Mouse (Mus musculus) granulocyte monocyte progenitor cell, adult 5-6 weeks (primary cell): ENCODE measurements around the gene Utrn. TPM values are rescaled to one million over a fixed set of nuclear protein-coding genes. Genes with fewer than 3 reads are reported as not detected.

ENCODE experiments used
- ATAC-seq: replicated peaks from 2 replicates; pipeline ENCODE4 v1.8.0; 2016; ENCODE audit warnings: mild to moderate bottlenecking, moderate TSS enrichment, inconsistent platforms; ENCODE audit not compliant: poor library complexity, severe bottlenecking
- total RNA-seq, 2 experiments: library from RNA; stranded (forward) in 1 of 2; stranded (reverse) in 1 of 2; fragments of 200-712, 200-1000 nt in 1 of 2; fragments of >200 nt in 1 of 2; fragmentation: Nextera tagmentation in 1 of 2; gene quantifications; 2 replicates each; pipeline ENCODE4 v1.2.3; 2014 to 2017

Utrn gene
- total RNA-seq, 2 experiments from 2014 or later: 26.6 to 28.4 TPM

DNA sequence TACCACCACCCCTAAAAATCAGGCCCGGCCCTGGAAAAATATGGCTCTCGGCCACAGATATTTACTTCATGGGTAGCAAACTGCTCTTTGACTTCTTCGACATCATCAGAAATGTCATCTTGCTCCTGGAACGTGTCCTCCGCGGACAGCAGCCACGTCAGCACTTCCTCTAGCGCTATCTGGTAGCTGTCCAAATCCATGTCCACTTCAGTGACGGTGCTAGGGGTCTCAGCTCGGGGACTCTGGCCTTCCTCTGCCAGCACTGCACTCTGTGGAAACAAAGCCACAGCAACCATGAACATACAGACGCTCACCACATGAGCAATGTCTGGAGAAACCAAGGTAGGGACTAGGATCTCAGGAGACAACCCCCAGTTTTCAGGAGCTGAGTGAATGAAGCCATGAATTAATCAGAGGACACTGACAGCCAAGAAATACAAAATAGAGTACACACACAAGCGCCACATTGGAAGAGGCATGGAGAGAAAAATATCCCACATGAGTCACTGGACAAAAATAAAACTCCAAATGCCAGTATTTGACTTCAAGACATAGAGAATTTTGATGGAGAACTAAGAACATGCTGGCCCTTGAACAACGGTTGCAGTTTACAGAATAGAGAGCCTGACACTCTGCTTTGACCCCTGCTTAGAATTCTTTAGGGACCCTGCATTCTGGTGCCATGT, 129.7 kb downstream of the Utrn start:
- ATAC-seq: no peak

GRCm38 (mm10) chr10:12737926-12738325, 131.2 kb downstream of the Utrn start:
- no peak for ATAC-seq

GRCm38 (mm10) chr10:12736861-12737835, 132.0 kb downstream of the Utrn start:
- ATAC-seq: no peak

DNA sequence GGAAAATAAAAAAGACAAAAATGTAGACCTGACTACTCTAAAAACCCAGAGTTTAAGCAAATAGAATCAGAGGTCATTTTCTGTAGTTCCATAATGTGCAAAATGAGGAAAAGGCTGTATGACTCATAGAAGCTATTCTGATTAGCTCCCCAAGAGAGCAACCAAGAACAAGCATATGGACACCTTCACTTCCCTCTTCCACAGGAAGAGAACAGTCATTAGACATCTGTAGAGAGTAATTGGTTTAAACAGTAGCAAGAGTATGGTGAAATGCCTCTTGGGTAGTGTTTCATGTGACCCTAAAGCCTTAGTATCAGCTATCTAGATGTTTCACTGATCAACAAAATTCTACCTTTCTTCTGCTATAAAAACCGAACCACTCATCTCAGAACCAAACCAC, 133.5 kb downstream of the Utrn start:
- ATAC-seq: peak; percentile 95

DNA sequence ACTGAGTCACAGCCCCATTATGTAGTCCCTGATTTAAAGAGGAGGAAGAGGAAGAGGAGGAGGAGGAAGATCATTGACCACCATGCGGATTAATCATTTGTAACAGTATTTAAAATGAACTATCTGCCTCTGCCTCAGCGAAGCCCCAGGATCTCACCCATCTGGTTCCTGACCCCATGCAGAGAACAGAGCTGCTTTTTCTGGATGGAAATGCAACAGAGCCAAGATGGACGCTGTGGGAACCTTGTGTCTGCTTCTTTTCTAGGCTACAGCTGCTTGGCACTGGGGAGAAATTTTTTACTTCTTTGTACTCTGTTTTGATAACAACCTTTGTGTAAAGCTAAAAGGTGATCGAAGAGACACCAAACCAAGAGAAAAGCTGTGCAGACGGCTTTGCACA, 137.7 kb downstream of the Utrn start:
- no peak for ATAC-seq

DNA sequence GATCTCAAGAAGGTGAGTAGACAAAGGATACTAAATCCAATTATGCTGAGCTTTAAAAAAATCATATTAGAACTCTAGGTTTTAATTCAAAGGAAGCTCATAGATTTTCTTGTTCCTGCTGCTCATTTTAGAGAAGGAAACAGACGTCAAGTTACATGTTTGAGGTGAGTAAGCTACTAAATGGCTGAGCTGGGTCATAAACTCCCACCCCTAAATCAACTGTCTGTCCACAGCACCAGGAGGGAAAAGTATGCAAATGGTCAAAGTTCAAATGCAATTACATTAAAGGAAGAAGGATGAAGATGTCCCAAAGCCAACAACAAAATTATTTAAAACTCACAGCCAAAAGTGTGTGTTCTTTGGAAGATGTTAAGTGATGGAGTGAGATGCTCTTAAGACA, 139.5 kb downstream of the Utrn start:
- no peak for ATAC-seq

- peak; percentile 81 for ATAC-seq
These were observed 140.1 kb downstream of the Utrn start for GRCm38 (mm10) chr10:12729033-12729432.

DNA sequence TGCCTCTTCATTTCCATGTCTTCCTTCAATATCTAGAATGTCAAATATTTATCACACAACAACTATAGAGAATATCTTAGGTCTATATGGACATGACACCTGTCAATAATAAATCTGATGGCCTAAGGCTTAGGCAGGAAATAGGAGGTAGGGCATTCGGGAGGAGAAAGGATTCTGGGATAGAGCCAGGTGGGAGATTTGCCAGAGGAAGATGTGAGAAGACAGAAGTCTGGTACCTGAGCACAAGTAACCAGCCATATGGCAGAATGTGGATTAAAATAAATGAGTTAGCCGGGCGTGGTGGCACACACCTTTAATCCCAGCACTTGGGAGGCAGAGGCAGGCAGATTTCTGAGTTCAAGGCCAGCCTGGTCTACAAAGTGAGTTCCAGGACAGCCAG, 141.3 kb downstream of the Utrn start:
- ATAC-seq: no peak

DNA sequence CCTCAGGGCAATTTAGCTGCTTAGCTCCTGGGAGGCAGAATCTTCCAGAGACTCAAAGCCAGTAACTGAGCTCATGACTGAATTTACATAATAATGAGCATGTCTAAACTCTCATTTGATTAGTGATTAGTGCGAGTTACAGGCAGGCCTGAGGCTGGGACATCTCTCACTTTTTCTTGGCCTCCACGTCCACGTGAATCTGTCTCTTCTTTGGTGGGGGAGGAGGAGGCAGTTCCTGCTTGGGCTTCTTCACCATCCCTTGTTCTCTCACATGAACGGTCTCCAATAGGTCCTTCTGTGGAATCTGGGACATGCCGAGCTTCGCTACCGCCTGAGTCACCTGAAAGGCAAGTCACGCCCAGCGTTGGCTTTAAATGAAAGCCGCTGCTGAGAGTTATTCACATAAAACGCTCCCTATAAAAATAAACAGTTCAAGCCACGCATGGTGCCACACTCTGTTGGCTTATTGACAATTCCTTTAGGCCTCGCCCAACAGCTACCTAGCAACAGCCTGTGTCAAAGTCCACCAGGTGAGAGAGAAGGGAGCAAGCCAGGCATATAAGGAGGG, 143.0 kb downstream of the Utrn start:
- ATAC-seq: no peak

DNA sequence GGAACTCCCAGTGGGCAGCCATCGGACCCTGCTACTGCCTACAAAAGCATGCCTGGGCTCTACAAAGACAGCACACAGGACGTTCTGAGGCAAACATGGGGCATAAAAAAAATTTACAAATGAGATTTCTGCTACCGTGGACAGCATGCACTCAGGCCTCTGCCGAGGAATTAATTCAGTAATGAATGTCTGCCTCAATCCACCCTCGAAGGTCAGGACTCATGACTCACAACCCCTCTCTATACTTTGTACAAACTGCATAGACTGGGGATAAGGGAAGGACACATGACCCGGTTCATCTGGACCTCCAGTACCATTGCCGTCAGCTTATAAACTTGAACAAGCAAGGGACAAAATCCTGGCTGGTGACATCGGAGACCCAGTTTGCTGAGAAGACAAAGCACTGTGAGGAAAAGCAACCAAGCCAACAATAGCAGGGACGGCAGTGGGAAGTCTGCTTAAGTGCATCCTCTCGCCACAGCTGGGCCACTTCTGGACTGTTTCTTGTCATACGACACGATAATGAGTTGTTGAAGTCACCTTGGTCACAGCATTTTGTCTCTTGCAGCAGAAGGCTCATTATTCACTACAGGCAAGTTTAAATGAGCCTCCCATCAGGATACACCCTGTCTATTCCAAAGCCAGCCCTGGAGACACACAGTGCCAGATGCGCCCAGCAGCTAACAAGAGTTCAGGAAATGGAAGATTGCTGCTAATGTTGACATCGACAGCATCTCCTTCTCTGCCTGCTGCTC, 144.7 kb downstream of the Utrn start:
- ATAC-seq: no peak

DNA sequence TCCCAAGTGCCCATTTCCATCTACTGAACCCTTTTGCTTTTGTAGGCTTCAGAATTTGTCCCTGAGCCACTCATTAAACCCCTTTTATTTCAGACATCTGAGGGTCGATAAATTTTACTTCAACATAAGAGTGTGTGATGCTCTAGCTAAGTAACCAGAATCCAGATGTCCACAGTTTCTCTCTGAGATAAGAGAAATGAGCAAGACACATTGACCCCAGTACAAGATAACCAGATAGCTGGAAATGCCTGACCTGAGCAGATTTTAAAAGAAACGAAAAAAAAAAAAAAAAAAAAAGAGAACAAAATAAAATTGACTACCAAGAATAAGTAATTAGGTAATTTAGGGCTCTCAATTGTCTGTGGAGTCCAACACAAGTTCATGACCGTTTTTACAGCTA, 145.9 kb downstream of the Utrn start:
- no peak for ATAC-seq

DNA sequence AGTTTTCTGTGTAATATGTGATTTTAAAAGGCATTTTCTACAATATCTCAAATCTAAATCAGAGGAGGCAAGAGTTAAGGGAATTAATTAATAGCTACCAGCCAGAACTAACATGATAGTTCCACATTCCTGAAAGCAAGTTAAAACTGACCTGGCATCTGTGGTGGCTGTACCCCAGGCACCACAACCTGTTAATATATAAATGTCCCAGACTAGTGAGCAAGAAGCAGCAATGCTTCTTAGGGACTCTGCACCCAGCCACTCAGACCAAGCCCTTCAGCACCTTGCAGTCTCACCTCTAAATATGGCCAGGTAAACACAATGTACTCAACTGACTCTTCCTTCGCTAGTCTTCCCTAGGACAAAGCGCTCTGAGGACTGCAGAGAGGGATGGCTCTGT, 147.1 kb downstream of the Utrn start:
- no peak for ATAC-seq

DNA sequence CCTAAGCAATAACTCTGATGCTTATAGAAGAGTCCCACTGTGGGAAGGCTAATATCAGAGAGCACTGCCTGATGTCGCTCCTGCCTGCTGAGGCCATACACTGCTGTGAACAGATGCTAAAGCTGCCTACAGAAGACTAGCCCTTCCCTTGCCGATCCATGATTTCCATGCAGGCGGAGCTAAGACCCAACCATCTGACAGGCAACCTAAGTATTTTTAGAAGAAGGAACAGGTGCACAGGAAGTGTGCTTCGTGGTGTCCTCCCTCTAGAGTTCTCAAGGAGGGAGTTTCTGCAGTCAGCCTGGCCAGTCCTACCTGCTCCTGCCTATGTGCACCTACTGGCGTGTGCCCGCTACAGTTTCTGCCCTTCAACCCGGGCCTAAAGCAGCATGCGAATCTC, 150.8 kb downstream of the Utrn start:
- no peak for ATAC-seq

DNA sequence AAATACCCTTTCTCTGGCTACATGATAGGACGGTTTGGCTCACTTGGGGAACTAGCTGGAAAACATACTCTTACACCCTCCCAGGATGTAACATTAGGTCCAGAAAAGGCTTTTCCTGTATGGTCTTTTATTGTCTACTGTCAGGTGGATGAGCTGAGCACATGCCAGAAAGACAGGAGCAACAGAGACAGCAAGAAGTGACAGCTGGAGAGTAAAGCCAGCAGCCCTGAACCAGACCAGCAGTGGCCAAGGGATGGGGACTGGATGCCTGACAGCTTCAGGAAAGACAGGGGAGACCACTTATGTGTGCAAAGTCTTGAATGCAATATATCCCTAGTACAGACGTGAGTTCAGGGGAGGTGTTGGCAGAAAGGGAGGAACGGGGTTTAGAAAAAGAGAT, 151.8 kb downstream of the Utrn start:
- ATAC-seq: no peak

DNA sequence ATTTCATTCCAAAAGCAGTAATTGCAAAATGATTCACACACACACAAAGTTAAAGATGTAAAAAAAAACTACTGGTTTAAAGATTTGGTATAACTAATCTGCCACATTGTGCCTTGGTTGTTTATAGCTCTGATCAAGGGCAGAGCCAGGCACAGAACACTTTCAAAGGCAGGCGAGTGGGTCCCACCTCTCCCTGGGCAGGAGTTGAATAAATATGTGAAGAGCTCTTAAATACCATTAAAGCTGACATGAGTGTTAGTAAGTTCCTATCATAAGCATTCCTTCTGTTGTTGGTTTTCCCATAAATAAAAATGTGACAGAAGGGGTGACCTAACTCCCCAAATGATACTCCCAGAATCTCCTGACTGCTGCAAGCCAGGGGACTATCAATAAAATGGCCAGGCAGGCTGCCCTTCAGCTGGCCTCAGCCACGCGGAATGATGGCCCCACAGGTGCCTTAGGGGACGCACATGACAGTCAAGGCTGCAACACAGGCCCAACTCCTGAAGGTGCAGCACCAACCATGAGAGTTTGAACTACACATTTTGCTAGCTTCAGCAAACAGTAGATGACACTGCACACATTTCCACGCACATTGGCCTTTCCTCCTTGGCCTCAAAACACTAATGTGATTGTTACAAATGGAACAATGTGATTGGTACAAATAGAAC, 152.4 kb downstream of the Utrn start:
- no peak for ATAC-seq

GRCm38 (mm10) chr10:12713236-12713855, 155.8 kb downstream of the Utrn start:
- ATAC-seq: no peak

GRCm38 (mm10) chr10:12711332-12711831, 157.8 kb downstream of the Utrn start:
- ATAC-seq: no peak

GRCm38 (mm10) chr10:12706516-12706915, 162.6 kb downstream of the Utrn start:
- no peak for ATAC-seq

DNA sequence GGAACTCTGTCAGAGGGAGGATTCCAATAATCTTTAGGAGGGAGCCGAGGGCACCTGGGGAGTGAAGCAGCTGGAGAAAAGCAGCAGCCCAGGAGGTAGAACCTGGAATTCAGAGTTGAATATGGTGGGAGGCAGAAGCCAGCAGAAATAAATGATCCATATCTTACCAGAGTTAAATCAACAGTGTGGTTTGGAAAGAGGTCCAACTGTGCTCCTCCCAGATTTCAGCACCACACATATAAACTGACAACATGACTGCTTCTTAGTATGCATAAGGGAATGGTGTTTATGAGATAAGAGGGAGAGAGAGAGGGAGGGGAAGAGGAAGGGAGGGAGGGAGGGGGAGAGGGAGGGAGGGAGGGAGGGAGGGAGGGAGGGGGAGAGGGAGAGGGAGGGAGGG, 163.2 kb downstream of the Utrn start:
- no peak for ATAC-seq
